Mouse (Mus musculus) CH12.LX (cell line): ENCODE results near the gene Eml2. TPM values are rescaled to one million over a fixed set of nuclear protein-coding genes. Genes with fewer than 3 reads are reported as not detected.
A peak's percentile ranks its signal among the peaks of the same experiment; 100 is the strongest.

Experiments
- DNase-seq: peaks from one replicate; pipeline ENCODE4 v3.0.0-alpha.2; 2013; ENCODE audit errors: extremely low read depth
- H3K27ac ChIP-seq: 2 replicates; pipeline ENCODE4 v1.5.1; 2012; ENCODE audit warnings: low read depth, mild to moderate bottlenecking, control low read depth, moderate library complexity; ENCODE audit not compliant: insufficient read depth
- H3K27me3 ChIP-seq: replicated peaks from 2 replicates; pipeline ENCODE3; 2012; ENCODE audit warnings: inconsistent platforms
- H3K36me3 ChIP-seq, 2 experiments: replicated peaks in 1 of 2; 2 replicates each; pipeline versions ENCODE3 to v1.6.1; 2012; ENCODE audit warnings: inconsistent platforms in 1 of 2, low read length in 1 of 2, mild to moderate bottlenecking in 1 of 2, mixed read lengths in 1 of 2, moderate library complexity in 1 of 2; ENCODE audit not compliant: control insufficient read depth in 1 of 2, insufficient read depth in 1 of 2
- H3K4me1 ChIP-seq, 2 experiments: 2 replicates each; pipeline ENCODE4 v1.6.1; 2012; ENCODE audit warnings: inconsistent platforms in 1 of 2, moderate library complexity in 1 of 2; ENCODE audit not compliant: insufficient read depth in 2 of 2, control insufficient read depth in 1 of 2
- H3K4me2 ChIP-seq: 2 replicates; pipeline ENCODE4 v1.6.1; 2012; ENCODE audit warnings: low read depth, mild to moderate bottlenecking, control low read depth; ENCODE audit not compliant: poor library complexity, insufficient read depth, severe bottlenecking
- H3K4me3 ChIP-seq, 3 experiments: fragments of 150-350 bp in 1 of 3; sonication (generic) in 1 of 3; replicated peaks in 1 of 3; 2 replicates each; pipeline versions ENCODE3 to v1.5.1; 2011 to 2012; ENCODE audit warnings: low read depth in 2 of 3, low read length in 2 of 3, mild to moderate bottlenecking in 2 of 3, moderate library complexity in 2 of 3, control low read depth in 1 of 3, improper control_type of control experiment in 1 of 3, inconsistent platforms in 1 of 3, mixed read lengths in 1 of 3; ENCODE audit not compliant: poor library complexity in 1 of 3
- H3K79me2 ChIP-seq: replicated peaks from 2 replicates; pipeline ENCODE4 v1.6.1; 2012; ENCODE audit warnings: mild to moderate bottlenecking, moderate library complexity; ENCODE audit not compliant: control insufficient read depth, poor library complexity, insufficient read depth, severe bottlenecking; ENCODE audit errors: extremely low read depth
- H3K9ac ChIP-seq: 2 replicates; pipeline ENCODE4 v1.6.1; 2012; ENCODE audit warnings: low read depth, mild to moderate bottlenecking, control low read depth, moderate library complexity; ENCODE audit not compliant: insufficient read depth
- H3K9me3 ChIP-seq: replicated peaks from 2 replicates; pipeline ENCODE3; 2012; ENCODE audit warnings: low read length, inconsistent platforms, mixed read lengths
- BHLHE40 ChIP-seq: IDR thresholded peaks from 2 replicates; pipeline ENCODE4 v1.6.1; 2011; ENCODE audit warnings: mild to moderate bottlenecking, low read depth, low read length, improper control_type of control experiment
- CHD1 ChIP-seq: IDR thresholded peaks from 2 replicates; pipeline ENCODE4 v1.6.1; 2012; ENCODE audit warnings: low read depth, low read length, improper control_type of control experiment, inconsistent platforms
- CHD2 ChIP-seq: IDR thresholded peaks from 2 replicates; pipeline ENCODE4 v1.6.1; 2011; ENCODE audit warnings: low read length, improper control_type of control experiment
- CTCF ChIP-seq, 2 experiments: IDR thresholded peaks in 1 of 2; conservative IDR thresholded peaks in 1 of 2; 2 replicates each; pipeline ENCODE4 v1.5.1; 2011 to 2012; ENCODE audit warnings: low read depth in 2 of 2, low read length in 2 of 2, improper control_type of control experiment in 1 of 2, inconsistent platforms in 1 of 2, mild to moderate bottlenecking in 1 of 2, moderate library complexity in 1 of 2
- E2F4 ChIP-seq: IDR thresholded peaks from 2 replicates; pipeline ENCODE4 v1.6.1; 2011; ENCODE audit warnings: low read depth, low read length, improper control_type of control experiment; ENCODE audit not compliant: insufficient replicate concordance
- ETS1 ChIP-seq: conservative IDR thresholded peaks from 2 replicates; pipeline ENCODE4 v1.6.1; 2012; ENCODE audit warnings: low read depth, mild to moderate bottlenecking, inconsistent platforms, low read length, improper control_type of control experiment, moderate library complexity
- IRF4 ChIP-seq: IDR thresholded peaks from 2 replicates; pipeline ENCODE4 v1.6.1; 2014; ENCODE audit warnings: low read depth, mild to moderate bottlenecking, inconsistent platforms, low read length, improper control_type of control experiment
- JUN ChIP-seq: IDR thresholded peaks from 2 replicates; pipeline ENCODE4 v1.6.1; 2011; ENCODE audit warnings: low read depth, mild to moderate bottlenecking, low read length, improper control_type of control experiment, moderate library complexity; ENCODE audit not compliant: insufficient read depth
- KAT2A ChIP-seq: IDR thresholded peaks from 2 replicates; pipeline ENCODE4 v1.6.1; 2012; ENCODE audit warnings: low read length, improper control_type of control experiment, inconsistent platforms; ENCODE audit not compliant: insufficient replicate concordance
- MXI1 ChIP-seq: IDR thresholded peaks from 2 replicates; pipeline ENCODE4 v1.6.1; 2011; ENCODE audit warnings: mild to moderate bottlenecking, low read depth, low read length, improper control_type of control experiment
- POLR2AphosphoS2 ChIP-seq: IDR thresholded peaks from 2 replicates; pipeline ENCODE4 v1.6.1; 2011; ENCODE audit warnings: low read depth, low read length, improper control_type of control experiment
- RAD21 ChIP-seq: IDR thresholded peaks from 2 replicates; pipeline ENCODE4 v1.6.1; 2011; ENCODE audit warnings: low read depth, mild to moderate bottlenecking, low read length, improper control_type of control experiment, moderate library complexity
- SIN3A ChIP-seq: IDR thresholded peaks from 2 replicates; pipeline ENCODE4 v1.6.1; 2012; ENCODE audit warnings: low read length, improper control_type of control experiment, inconsistent platforms
- SMC3 ChIP-seq: IDR thresholded peaks from 2 replicates; pipeline ENCODE4 v1.6.1; 2011; ENCODE audit warnings: low read depth, low read length, improper control_type of control experiment
- TCF12 ChIP-seq: IDR thresholded peaks from 2 replicates; pipeline ENCODE4 v1.6.1; 2014; ENCODE audit warnings: low read depth, mild to moderate bottlenecking, inconsistent platforms, low read length, improper control_type of control experiment
- USF1 ChIP-seq: IDR thresholded peaks from 2 replicates; pipeline ENCODE4 v1.6.1; 2014; ENCODE audit warnings: low read depth, mild to moderate bottlenecking, inconsistent platforms, low read length, improper control_type of control experiment
- USF2 ChIP-seq: conservative IDR thresholded peaks from 2 replicates; pipeline ENCODE4 v1.6.1; 2011; ENCODE audit warnings: low read depth, low read length, improper control_type of control experiment
- dilution Hi-C: fragments of 300-500 bp; cut with MboI; formaldehyde crosslinking; loops from 2 replicates; pipeline ENCODE4 v1.14.3; 2020; ENCODE audit warnings: low sequenced_read_pairs; ENCODE audit not compliant: extremely low pct_unique_long_range_greater_than_20kb, extremely low pct_ligation_motif_present
- in situ Hi-C: fragments of 300-500 bp; cut with MboI; formaldehyde crosslinking; loops from 3 replicates; pipeline ENCODE4 v1.14.3; 2019; ENCODE audit warnings: low sequenced_read_pairs, low pct_ligation_motif_present, low pct_unique_long_range_greater_than_20kb, mixed read lengths
- polyA plus RNA-seq: library from polyadenylated mRNA; unstranded; fragments of >175 nt; gene quantifications from 2 replicates; pipeline ENCODE4 v1.2.1, GENCODE M21; 2012; ENCODE audit warnings: low read depth; ENCODE audit not compliant: insufficient read length
- total RNA-seq, 2 experiments: library from RNA; depleted of rRNA; stranded (reverse); fragments of 300-350 nt in 1 of 2; fragments of >200 nt in 1 of 2; gene quantifications; 2 replicates each; pipeline ENCODE4 v1.2.3; 2012 to 2014

Eml2 gene
- total and polyA plus RNA-seq, 3 experiments = 12.3 to 52.4 (median 29.1) TPM

DNA sequence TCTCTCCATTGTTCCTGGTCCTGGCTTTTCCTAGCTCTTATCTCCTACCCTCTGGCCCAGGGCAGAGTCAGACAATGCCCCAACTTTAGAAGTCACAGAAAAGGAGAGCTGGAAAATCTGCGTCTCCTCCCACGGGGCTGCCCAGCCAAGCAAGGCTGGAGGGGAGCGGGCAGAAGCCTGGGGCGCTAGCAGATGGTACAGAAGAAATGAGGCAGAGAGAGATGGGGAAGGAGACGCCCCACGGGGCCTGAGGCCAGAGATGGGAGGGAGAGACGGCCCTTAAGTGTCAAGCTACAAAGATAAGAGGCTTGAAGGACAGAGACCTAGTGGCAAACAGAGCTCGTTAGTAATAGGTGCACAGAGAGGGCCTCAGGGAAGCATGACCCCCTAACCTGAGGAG, 4.4 kb upstream of the Eml2 start:
- Histone ChIP-seq H3K9ac (no peak overlapping the region), H3K27me3 (peaks cover 67% of the 10 kb centered on the region), H3K4me2 (no peak overlapping the region), H3K27ac (no peak overlapping the region), H3K4me1 (peaks cover 0 to 14% of the 10 kb centered on the region in 2 experiments; a peak in 2 of 4 replicates), H3K4me3 (no peak overlapping the region), H3K79me2 (no peaks in the 10 kb centered on the region), H3K36me3 (no peaks in the 10 kb centered on the region), H3K9me3 (peaks cover 14% of the 10 kb centered on the region)
- TF ChIP-seq KAT2A (no peak), CHD1 (no peak), E2F4 (no peak), USF2 (no peak), CHD2 (no peak), BHLHE40 (no peak), TCF12 (no peak), ETS1 (no peak), USF1 (no peak), SMC3 (no peak), POLR2AphosphoS2 (no peak), IRF4 (no peak)
- DNase-seq = no peak
- in situ Hi-C loops (no loop called here), dilution Hi-C loops (no loop called here)

DNA sequence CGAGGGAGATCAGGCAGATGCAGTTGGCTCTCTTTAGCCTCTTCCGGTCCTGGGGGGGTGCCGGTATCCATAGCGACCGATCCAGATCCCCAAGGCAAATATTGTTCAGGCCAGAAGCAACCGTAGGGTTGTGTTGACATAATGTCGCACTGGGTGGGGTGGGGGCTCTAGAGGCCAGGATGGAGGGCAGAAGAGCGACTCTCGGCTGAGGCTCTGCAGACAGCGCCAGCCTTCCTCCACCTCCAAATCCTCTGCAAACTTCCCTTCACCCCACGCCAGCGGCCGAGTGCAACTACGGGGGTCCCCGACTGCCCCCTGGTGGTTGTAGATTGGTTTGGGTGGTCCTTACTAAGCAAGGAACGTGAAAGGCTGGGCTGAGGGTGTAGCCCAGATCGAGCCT, 3.3 kb upstream of the Eml2 start:
- dilution Hi-C loops = no loop called here
- peak; percentile 59 for DNase-seq
- Histone ChIP-seq H3K4me2 (0 out of 2 replicates have a peak overlapping the region, but pooled peaks have one; percentile 22), H3K36me3 (no peaks in the 10 kb centered on the region), H3K79me2 (no peaks in the 10 kb centered on the region), H3K9me3 (peaks cover 3% of the 10 kb centered on the region), H3K27ac (no peak overlapping the region), H3K27me3 (peaks cover 65% of the 10 kb centered on the region), H3K9ac (no peak overlapping the region), H3K4me3 (no peak overlapping the region), H3K4me1 (peaks cover under 1 to 16% of the 10 kb centered on the region in 2 experiments; a peak in 3 of 4 replicates)
- TF ChIP-seq SIN3A (no peak), MXI1 (no peak), IRF4 (peak; percentile 14; the same call in 1 of the 2 replicates), POLR2AphosphoS2 (no peak), JUN (no peak), SMC3 (peak; percentile 77), CTCF (conservative IDR thresholded peaks at IDR 0.05 in 1 of 2, IDR thresholded peaks at IDR 0.05 in 1 of 2; ENCODE audit: low read depth in 2 of 2, low read length in 2 of 2) (peak; percentile 14 to 84; a peak in 3 of 4 replicates), RAD21 (peak; percentile 62)
- in situ Hi-C loops = no loop called here
